Mouse (Mus musculus) CH12.LX (cell line): ENCODE measurements at regions not wholly inside any gene's neighbourhood (a gene's known extent, or its start where the extent isn't known, plus 50 kb on each side); places are given as distances from the start of the nearest gene placed in this dataset.

ENCODE experiments used
- CHD1 ChIP-seq: IDR thresholded peaks from 2 replicates; pipeline ENCODE4 v1.6.1; 2012; ENCODE audit warnings: low read depth, low read length, improper control_type of control experiment, inconsistent platforms
- CHD2 ChIP-seq: IDR thresholded peaks from 2 replicates; pipeline ENCODE4 v1.6.1; 2011; ENCODE audit warnings: low read length, improper control_type of control experiment
- CTCF ChIP-seq, 2 experiments: IDR thresholded peaks in 1 of 2; conservative IDR thresholded peaks in 1 of 2; 2 replicates each; pipeline ENCODE4 v1.5.1; 2011 to 2012; ENCODE audit warnings: low read depth in 2 of 2, low read length in 2 of 2, improper control_type of control experiment in 1 of 2, inconsistent platforms in 1 of 2, mild to moderate bottlenecking in 1 of 2, moderate library complexity in 1 of 2
- E2F4 ChIP-seq: IDR thresholded peaks from 2 replicates; pipeline ENCODE4 v1.6.1; 2011; ENCODE audit warnings: low read depth, low read length, improper control_type of control experiment; ENCODE audit not compliant: insufficient replicate concordance
- ELF1 ChIP-seq: IDR thresholded peaks from 2 replicates; pipeline ENCODE4 v1.6.1; 2014; ENCODE audit warnings: low read depth, mild to moderate bottlenecking, inconsistent platforms, low read length, improper control_type of control experiment
- EP300 ChIP-seq: IDR thresholded peaks from 2 replicates; pipeline ENCODE4 v1.6.1; 2011; ENCODE audit warnings: low read length, improper control_type of control experiment
- GABPA ChIP-seq: IDR thresholded peaks from 2 replicates; pipeline ENCODE4 v1.6.1; 2012; ENCODE audit warnings: low read depth, low read length, improper control_type of control experiment, inconsistent platforms; ENCODE audit not compliant: insufficient replicate concordance
- HCFC1 ChIP-seq: IDR thresholded peaks from 2 replicates; pipeline ENCODE4 v1.6.1; 2012; ENCODE audit warnings: low read depth, mild to moderate bottlenecking, inconsistent platforms, low read length, improper control_type of control experiment
- JUND ChIP-seq: conservative IDR thresholded peaks from 2 replicates; pipeline ENCODE4 v1.6.1; 2011; ENCODE audit warnings: low read depth, low read length, improper control_type of control experiment
- MXI1 ChIP-seq: IDR thresholded peaks from 2 replicates; pipeline ENCODE4 v1.6.1; 2011; ENCODE audit warnings: mild to moderate bottlenecking, low read depth, low read length, improper control_type of control experiment
- POLR2A ChIP-seq: IDR thresholded peaks from 2 replicates; pipeline ENCODE4 v1.6.1; 2011; ENCODE audit warnings: low read depth, mild to moderate bottlenecking, improper control_type of control experiment, low read length
- POLR2AphosphoS2 ChIP-seq: IDR thresholded peaks from 2 replicates; pipeline ENCODE4 v1.6.1; 2011; ENCODE audit warnings: low read depth, low read length, improper control_type of control experiment
- USF1 ChIP-seq: IDR thresholded peaks from 2 replicates; pipeline ENCODE4 v1.6.1; 2014; ENCODE audit warnings: low read depth, mild to moderate bottlenecking, inconsistent platforms, low read length, improper control_type of control experiment

DNA sequence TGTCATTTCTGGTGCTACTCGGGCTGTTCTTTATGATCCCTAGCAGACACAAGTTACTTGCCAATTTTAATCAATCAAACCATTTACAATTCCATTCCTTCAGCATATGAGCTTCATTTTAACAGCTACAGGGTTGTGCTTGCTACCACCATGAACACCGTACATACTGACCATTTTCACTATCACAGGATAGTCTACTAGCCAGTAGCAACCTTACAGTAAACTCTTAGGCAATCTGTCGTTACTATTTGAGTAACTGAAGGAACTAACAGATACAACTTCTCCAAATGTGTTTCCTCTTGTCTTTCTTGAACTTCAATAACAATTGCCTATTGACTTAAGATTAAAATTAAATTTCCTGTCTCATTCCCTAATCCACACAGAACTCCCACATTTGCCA lies 67.9 kb upstream of the Nckap5 start:
- TF ChIP-seq CHD1: no peak
- no peak for TF ChIP-seq EP300
- TF ChIP-seq JUND: no peak
- TF ChIP-seq ELF1: no peak
- TF ChIP-seq CTCF (conservative IDR thresholded peaks at IDR 0.05 in 1 of 2, IDR thresholded peaks at IDR 0.05 in 1 of 2; ENCODE audit: low read depth in 2 of 2, low read length in 2 of 2): no peak
- TF ChIP-seq POLR2A: no peak
- TF ChIP-seq USF1: no peak
- no peak for TF ChIP-seq HCFC1
- TF ChIP-seq POLR2AphosphoS2: no peak
- TF ChIP-seq MXI1: no peak
- no peak for TF ChIP-seq CHD2
- no peak for TF ChIP-seq GABPA
- TF ChIP-seq E2F4: no peak
